Comparison of ENCODE assay signal across 18 mouse cellular contexts in genomic region chr1:153286216-153286615, GRCm38 (mm10). TPM values are rescaled to one million over a fixed set of nuclear protein-coding genes. Genes with fewer than 3 reads are reported as not detected.
DNase-seq lines count a peak whose midpoint lies in the region; ATAC-seq lines count a peak whose summit lies in the region.
"Had no signal": no experiment of that assay in that cellular context is flagged by ENCODE, and none has a peak within 500 bp of the region (broad histone marks: within the 10 kb centered on the region; RNA-seq: fewer than 3 reads in every experiment).

No protein-coding gene starts in this region.

- H3K4me3 ChIP-seq in heart, embryonic 10.5 days, result no peak overlapping the region
- no peak overlapping the region for H3K4me3 ChIP-seq in liver, embryonic 11.5 days (ENCODE audit: low read depth, low read length)
- H3K4me3 ChIP-seq: liver, embryonic 13.5 days; midbrain, embryonic 12.5 days; neural tube, embryonic 15.5 days had no signal

- H3K27ac ChIP-seq in heart, embryonic 10.5 days, result 0 out of 2 replicates have a peak overlapping the region, but pooled peaks have one; percentile 36
- H3K27ac ChIP-seq in liver, embryonic 11.5 days (ENCODE audit: low read depth, low read length), result no peak overlapping the region
- H3K27ac ChIP-seq: liver, embryonic 13.5 days; midbrain, embryonic 12.5 days; neural tube, embryonic 15.5 days had no signal

- 90% methylated on average over 9 of the region's 9 CpGs for WGBS in heart, embryonic 10.5 days
- WGBS in liver, embryonic 11.5 days, result 86% methylated on average over 9 of the region's 9 CpGs

- no peaks in the 10 kb centered on the region for H3K9me3 ChIP-seq in heart, embryonic 10.5 days
- no peaks in the 10 kb centered on the region for H3K9me3 ChIP-seq in liver, embryonic 11.5 days (ENCODE audit: control insufficient read depth, low read length)
- H3K9me3 ChIP-seq: liver, embryonic 13.5 days; midbrain, embryonic 12.5 days; neural tube, embryonic 15.5 days had no signal

- H3K9ac ChIP-seq in liver, embryonic 11.5 days (ENCODE audit: low read depth, low read length), result no peak overlapping the region
- H3K9ac ChIP-seq: forebrain, postnatal 0 days; liver, embryonic 13.5 days; midbrain, embryonic 12.5 days; neural tube, embryonic 15.5 days had no signal

- H3K36me3 ChIP-seq in heart, embryonic 10.5 days, result 0 out of 2 replicates have a peak, but pooled peaks cover 4% of the 10 kb centered on the region
- H3K36me3 ChIP-seq in liver, embryonic 11.5 days (ENCODE audit: control insufficient read depth, insufficient read depth, low read length), result no peaks in the 10 kb centered on the region; the same call in 1 of the 2 replicates
- H3K36me3 ChIP-seq: liver, embryonic 13.5 days; midbrain, embryonic 12.5 days; neural tube, embryonic 15.5 days had no signal

- peak; percentile 30; the same call in 1 of the 2 replicates for ATAC-seq in liver, embryonic 11.5 days (replicated peaks; ENCODE audit: low FRiP score)
- ATAC-seq: forebrain, postnatal 0 days had no signal

- peak; percentile 48 for DNase-seq in heart, embryonic 10.5 days (ENCODE audit: low spot score)
- no peak for DNase-seq in heart, postnatal 4 days
- no peak for DNase-seq in liver, embryonic 11.5 days (ENCODE audit: low spot score)
- DNase-seq in liver (no peak), ZHBTc4 (ENCODE audit: low read depth, low spot score) (peak; percentile 69)
- DNase-seq in gonadal fat pad, adult 2 months (ENCODE audit: low read depth), result peak; percentile 83
- DNase-seq in spleen, adult 12 weeks (ENCODE audit: low spot score), result no peak
- DNase-seq: B cell, adult 2 months; cerebellum, adult 9-11 months; forebrain, postnatal 0 days; kidney, adult 2 months; kidney, postnatal 14 days; left cerebral cortex, postnatal 4 days; liver, embryonic 13.5 days; right cerebral cortex, postnatal 4 days; thymus, adult 2 months had no signal

- H3K27me3 ChIP-seq in heart, embryonic 10.5 days (ENCODE audit: insufficient read depth, poor library complexity, severe bottlenecking), result no peaks in the 10 kb centered on the region
- H3K27me3 ChIP-seq in liver, embryonic 11.5 days (replicated peaks; ENCODE audit: control insufficient read depth, insufficient read depth, low read length), result no peaks in the 10 kb centered on the region
- H3K27me3 ChIP-seq: liver, embryonic 13.5 days; midbrain, embryonic 12.5 days; neural tube, embryonic 15.5 days had no signal

- peaks cover 60% of the 10 kb centered on the region for H3K4me1 ChIP-seq in heart, embryonic 10.5 days
- peaks cover 19% of the 10 kb centered on the region for H3K4me1 ChIP-seq in liver, embryonic 11.5 days (replicated peaks; ENCODE audit: control insufficient read depth, insufficient read depth, low read length)

- H3K4me2 ChIP-seq in liver, embryonic 11.5 days, result no peak overlapping the region
- H3K4me2 ChIP-seq: liver, embryonic 13.5 days; midbrain, embryonic 12.5 days; neural tube, embryonic 15.5 days had no signal

RNA-seq across cellular contexts. Expression of gene Lamc1, which starts 46.4 kb away (rescaled TPM):
- polyA plus RNA-seq in heart, embryonic 10.5 days (2016; fragmentation: Nextera tagmentation; extraction: Ambion mirVana), result 62.6 and 85.3 TPM in 2 replicates
- 100 to 1,000 TPM; 351 to 364 TPM for total RNA-seq in heart, postnatal 4 days (2021)
- polyA plus RNA-seq in liver, embryonic 11.5 days (2014; fragmentation: Nextera tagmentation; extraction: Ambion mirVana), result 29.5 and 31.9 TPM in 2 replicates
- 99.4 and 122 TPM in 2 replicates for polyA plus RNA-seq in gonadal fat pad, adult 2 months (2012; rRNA removed)

Comparison
In these comparisons a context has a peak if more than half of its experiments do, and no peak if none do; other contexts are left out.
1. DNase-seq: peak in heart, embryonic 10.5 days (single experiment), ZHBTc4 (single experiment) and gonadal fat pad, adult 2 months (single experiment); none in heart, postnatal 4 days (single experiment), liver, embryonic 11.5 days (single experiment), liver (single experiment) and spleen, adult 12 weeks (single experiment).